Mouse (Mus musculus) brown adipose tissue, adult 24 weeks (tissue): Measurements from ENCODE around the gene Plpp2. TPM values are rescaled to one million over a fixed set of nuclear protein-coding genes. Genes with fewer than 3 reads are reported as not detected.

ENCODE experiments used
- H3K27ac ChIP-seq: fragments of 200-500 bp; replicated peaks from 2 replicates; pipeline ENCODE4 v1.5.1; 2012; ENCODE audit warnings: low read depth, mild to moderate bottlenecking, low read length
- H3K4me1 ChIP-seq: fragments of 200-500 bp; 2 replicates; pipeline ENCODE4 v1.6.1; 2012; ENCODE audit warnings: low read length, mixed read lengths; ENCODE audit not compliant: control insufficient read depth, insufficient read depth, insufficient read length
- H3K4me3 ChIP-seq: fragments of 200-500 bp; 2 replicates; pipeline ENCODE4 v1.5.1; 2012; ENCODE audit warnings: low read depth, mild to moderate bottlenecking, low read length, moderate library complexity; ENCODE audit not compliant: insufficient read depth
- polyA plus RNA-seq: library from polyadenylated mRNA; stranded (reverse); fragments of >200 nt; gene quantifications from 2 replicates; pipeline ENCODE4 v1.2.4, GENCODE M21; 2012; ENCODE audit not compliant: missing spikeins, insufficient read depth, insufficient read length

The Plpp2 gene
- polyA plus RNA-seq, 1 experiment, result 4.3 TPM

DNA sequence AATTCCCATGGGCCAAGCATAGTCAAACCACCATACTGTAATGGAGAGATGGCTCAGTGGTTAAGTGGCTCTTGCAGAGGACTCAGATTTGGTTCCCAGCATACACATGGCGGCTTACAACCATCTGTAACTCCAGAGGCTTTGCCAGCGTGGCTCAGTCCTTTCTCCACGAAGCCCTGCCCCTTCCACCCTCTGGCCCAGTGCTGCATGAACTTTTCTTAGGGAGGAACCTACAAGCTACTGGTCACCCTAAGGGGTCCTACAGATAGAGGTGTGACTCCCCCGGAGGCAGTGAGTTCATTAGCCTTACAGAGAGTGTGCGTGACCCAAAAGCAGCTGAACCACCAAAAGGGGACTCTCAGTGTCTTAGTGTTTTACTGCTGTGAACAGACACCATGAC, 23.4 kb upstream of the Plpp2 start:
- H3K4me1 ChIP-seq, result peaks cover 12% of the 10 kb centered on the region
- no peak overlapping the region for H3K4me3 ChIP-seq
- H3K27ac ChIP-seq, result no peak overlapping the region

GRCm38 (mm10) chr10:79555238-79555724, 21.7 kb upstream of the Plpp2 start:
- Histone ChIP-seq H3K4me3 (peak overlapping the region; percentile 95), H3K27ac (no peak overlapping the region), H3K4me1 (peaks cover 12% of the 10 kb centered on the region)

- H3K4me3 ChIP-seq, result peak within 1 kb of the TSS; percentile 95
- H3K27ac ChIP-seq, result no peak within 1 kb of the TSS
- peaks cover 12% of the 10 kb centered on the region for H3K4me1 ChIP-seq
Observed at GRCm38 (mm10) chr10:79554330-79555237, 21.0 kb upstream of the Plpp2 start, which contains the start of gene Mier2. Mier2 (minus strand) TSS chr10:79555199.

- peaks cover 12% of the 10 kb centered on the region for H3K4me1 ChIP-seq
- H3K4me3 ChIP-seq, result peak overlapping the region; percentile 95
- no peak overlapping the region for H3K27ac ChIP-seq
Observed at GRCm38 (mm10) chr10:79553691-79554090, 20.1 kb upstream of the Plpp2 start.

GRCm38 (mm10) chr10:79553176-79553575, 19.6 kb upstream of the Plpp2 start:
- Histone ChIP-seq H3K4me3 (no peak overlapping the region; the same call in 1 of the 2 replicates), H3K4me1 (peaks cover 12% of the 10 kb centered on the region), H3K27ac (no peak overlapping the region)

DNA sequence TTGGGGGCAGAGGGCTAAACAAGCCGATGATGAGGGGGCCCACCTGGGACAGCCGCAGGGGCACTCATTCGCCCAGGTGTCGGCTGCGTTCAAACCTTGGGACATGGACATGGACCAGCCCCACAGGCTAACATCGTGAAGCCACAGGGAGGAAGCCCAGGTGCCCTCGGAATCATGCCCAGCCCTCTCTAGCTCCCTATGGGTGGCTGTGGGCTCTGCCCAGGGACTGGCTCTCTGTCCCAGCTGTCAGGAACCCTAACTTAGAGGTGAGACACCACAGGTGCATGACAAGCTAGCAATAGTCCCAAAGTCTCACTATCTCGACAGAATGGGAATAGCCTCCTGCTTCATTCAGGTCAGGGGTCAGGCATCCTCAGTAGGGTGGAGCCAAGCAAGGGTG, 18.9 kb upstream of the Plpp2 start:
- Histone ChIP-seq H3K4me3 (no peak overlapping the region), H3K4me1 (peaks cover 12% of the 10 kb centered on the region), H3K27ac (no peak overlapping the region)

- Histone ChIP-seq H3K4me3 (no peak overlapping the region), H3K4me1 (peaks cover 10% of the 10 kb centered on the region), H3K27ac (no peak overlapping the region)
Observed at GRCm38 (mm10) chr10:79550366-79550765, 16.8 kb upstream of the Plpp2 start.

- Histone ChIP-seq H3K4me1 (peaks cover 6% of the 10 kb centered on the region; the same call in 1 of the 2 replicates), H3K4me3 (no peak overlapping the region), H3K27ac (no peak overlapping the region)
Observed at GRCm38 (mm10) chr10:79548971-79549723, 15.6 kb upstream of the Plpp2 start.

DNA sequence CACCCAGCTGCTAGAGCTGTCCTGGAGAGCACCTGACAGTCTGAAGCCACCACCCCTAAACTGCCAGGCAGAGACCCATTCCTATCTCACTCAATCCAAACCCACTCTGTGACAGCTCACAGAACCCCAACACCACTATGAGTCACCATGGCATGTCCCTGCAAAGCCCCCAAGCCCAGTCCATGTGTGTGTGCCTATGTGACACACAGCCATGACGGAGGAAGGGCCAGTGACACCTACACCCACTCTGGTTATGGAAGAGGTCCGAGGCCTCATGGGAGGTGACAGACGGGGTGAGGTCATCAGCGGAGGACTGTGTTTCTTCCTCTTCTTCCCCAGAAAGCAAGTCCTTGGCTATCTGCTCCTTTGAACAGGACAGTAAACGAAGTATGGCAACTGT, 14.9 kb upstream of the Plpp2 start:
- 0 out of 2 replicates have a peak, but pooled peaks cover under 1% of the 10 kb centered on the region for H3K4me1 ChIP-seq
- no peak overlapping the region for H3K27ac ChIP-seq
- no peak overlapping the region for H3K4me3 ChIP-seq

GRCm38 (mm10) chr10:79547148-79547675, 13.6 kb upstream of the Plpp2 start:
- no peaks in the 10 kb centered on the region for H3K4me1 ChIP-seq
- H3K4me3 ChIP-seq, result no peak overlapping the region
- H3K27ac ChIP-seq, result no peak overlapping the region

DNA sequence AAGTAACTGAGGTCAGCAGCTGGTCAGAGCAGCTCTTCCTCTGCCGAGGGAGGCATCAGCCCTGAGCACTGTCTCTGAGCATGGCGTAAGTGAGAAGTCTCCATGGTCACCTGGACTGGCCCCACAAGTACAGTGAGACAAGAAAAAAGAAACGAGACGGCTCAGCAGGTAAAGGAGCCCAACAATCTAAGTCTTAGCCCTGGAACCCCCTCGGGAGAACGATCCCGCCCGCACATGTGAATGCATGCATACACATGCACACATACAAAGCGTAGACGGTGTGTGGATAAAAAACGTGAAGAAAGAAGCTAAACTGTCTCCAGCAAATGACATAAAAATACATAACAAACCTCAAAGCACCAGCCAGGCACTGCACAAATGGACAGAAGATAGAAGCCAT, 12.9 kb upstream of the Plpp2 start:
- Histone ChIP-seq H3K4me1 (no peaks in the 10 kb centered on the region), H3K27ac (no peak overlapping the region), H3K4me3 (no peak overlapping the region)

DNA sequence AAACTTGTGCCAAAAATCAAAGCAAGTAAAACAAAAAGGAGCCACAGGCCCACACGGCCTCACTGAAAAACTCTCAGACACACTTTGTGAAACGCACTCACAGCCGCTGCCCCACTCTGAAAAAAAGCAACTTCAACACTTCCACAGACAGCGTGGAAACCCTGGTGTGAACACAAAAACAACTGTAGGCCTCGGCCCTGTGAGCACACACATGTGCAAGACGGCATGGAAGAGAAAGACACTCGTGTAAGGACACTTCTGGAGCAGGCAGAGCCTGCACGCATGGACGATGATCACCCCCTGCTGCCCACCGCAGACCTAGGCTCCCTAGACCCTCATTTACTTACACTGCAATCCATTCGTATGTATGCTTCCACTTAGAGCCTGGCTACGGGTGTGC, 12.3 kb upstream of the Plpp2 start:
- Histone ChIP-seq H3K4me1 (no peaks in the 10 kb centered on the region), H3K4me3 (no peak overlapping the region), H3K27ac (no peak overlapping the region)

GRCm38 (mm10) chr10:79544631-79545030, 11.0 kb upstream of the Plpp2 start:
- no peak overlapping the region for H3K27ac ChIP-seq
- no peaks in the 10 kb centered on the region for H3K4me1 ChIP-seq
- H3K4me3 ChIP-seq, result no peak overlapping the region

GRCm38 (mm10) chr10:79543884-79544597, 10.4 kb upstream of the Plpp2 start:
- Histone ChIP-seq H3K27ac (no peak overlapping the region), H3K4me3 (no peak overlapping the region)

GRCm38 (mm10) chr10:79542171-79542570, 8.6 kb upstream of the Plpp2 start:
- no peak overlapping the region for H3K27ac ChIP-seq
- H3K4me1 ChIP-seq, result no peaks in the 10 kb centered on the region
- no peak overlapping the region for H3K4me3 ChIP-seq

More at GRCm38 (mm10) chr10:79543884-79544597, 10.4 kb upstream of the Plpp2 start:
- no peaks in the 10 kb centered on the region for H3K4me1 ChIP-seq
